Mouse (Mus musculus) megakaryocyte progenitor cell, adult 5-6 weeks (primary cell): ENCODE data around the gene Kcnip2. TPM values are rescaled to one million over a fixed set of nuclear protein-coding genes. Genes with fewer than 3 reads are reported as not detected.
"Not testable (repeated sequence)": the region's sequence is repeated elsewhere in the genome, so short reads cannot be mapped to it uniquely, and the experiment has no call there.

Experiments used
- ATAC-seq: replicated peaks from 2 replicates; pipeline ENCODE4 v1.8.0; 2016; ENCODE audit warnings: mild to moderate bottlenecking, moderate TSS enrichment, inconsistent platforms; ENCODE audit not compliant: poor library complexity
- total RNA-seq, 2 experiments: library from RNA; stranded (forward) in 1 of 2; stranded (reverse) in 1 of 2; fragments of 157-497, 149-512 nt in 1 of 2; fragments of 200-1000 nt in 1 of 2; gene quantifications; 2 replicates each; pipeline versions ENCODE4 v1.2.3 to v1.2.4; 2015 to 2017

Kcnip2 gene
- total RNA-seq, 2 experiments from 2014 or later = 1.5 TPM; not detected in 1

- no peak for ATAC-seq
Measured at GRCm38 (mm10) chr19:45812673-45813252, 3.1 kb downstream of the Kcnip2 start.

- peak; percentile 88 for ATAC-seq
Measured at GRCm38 (mm10) chr19:45812115-45812514, 3.7 kb downstream of the Kcnip2 start.

GRCm38 (mm10) chr19:45811028-45811674 lies 4.7 kb downstream of the Kcnip2 start:
- ATAC-seq = no peak

- ATAC-seq = no peak
Measured at GRCm38 (mm10) chr19:45807732-45808131, 8.1 kb downstream of the Kcnip2 start.

GRCm38 (mm10) chr19:45805817-45806216 lies 10.0 kb downstream of the Kcnip2 start:
- ATAC-seq = not testable (repeated sequence)

GRCm38 (mm10) chr19:45804593-45805368 lies 11.1 kb downstream of the Kcnip2 start:
- ATAC-seq = peak; percentile 94

- ATAC-seq = no peak
Measured at GRCm38 (mm10) chr19:45803408-45803807, 12.5 kb downstream of the Kcnip2 start.

- peak; percentile 74 for ATAC-seq
Measured at GRCm38 (mm10) chr19:45802702-45803101, 13.2 kb downstream of the Kcnip2 start.

- ATAC-seq = no peak
Measured at GRCm38 (mm10) chr19:45796879-45797278, 19.0 kb downstream of the Kcnip2 start.

GRCm38 (mm10) chr19:45796061-45796556 lies 19.8 kb downstream of the Kcnip2 start:
- no peak for ATAC-seq

GRCm38 (mm10) chr19:45795406-45795944 lies 20.4 kb downstream of the Kcnip2 start:
- no peak for ATAC-seq

- ATAC-seq = no peak
Measured at GRCm38 (mm10) chr19:45794718-45795117, 21.1 kb downstream of the Kcnip2 start.

GRCm38 (mm10) chr19:45792404-45792803 lies 23.5 kb downstream of the Kcnip2 start:
- ATAC-seq = no peak

GRCm38 (mm10) chr19:45789888-45790874 lies 25.7 kb downstream of the Kcnip2 start:
- peak; percentile 98 for ATAC-seq

GRCm38 (mm10) chr19:45789365-45789764 lies 26.5 kb downstream of the Kcnip2 start:
- ATAC-seq = no peak

GRCm38 (mm10) chr19:45788337-45788736 lies 27.5 kb downstream of the Kcnip2 start:
- ATAC-seq = no peak

- no peak for ATAC-seq
Measured at GRCm38 (mm10) chr19:45787450-45787849, 28.4 kb downstream of the Kcnip2 start.

GRCm38 (mm10) chr19:45785470-45785869 lies 30.4 kb downstream of the Kcnip2 start:
- no peak for ATAC-seq

- no peak for ATAC-seq
Measured at GRCm38 (mm10) chr19:45783933-45784576, 31.8 kb downstream of the Kcnip2 start.
